Mouse (Mus musculus) neural tube, embryonic 11.5 days (tissue): ENCODE data around the gene Aifm1. TPM values are rescaled to one million over a fixed set of nuclear protein-coding genes. Genes with fewer than 3 reads are reported as not detected.

Source experiments
- ATAC-seq: fragments of 200-750 bp; cut with Nextera tagmentation; 2 replicates; pipeline ENCODE4 v1.8.0; 2017; ENCODE audit warnings: moderate number of reproducible peaks, mild to moderate bottlenecking, moderate TSS enrichment, moderate library complexity; ENCODE audit not compliant: insufficient read depth, low FRiP score, low TSS enrichment
- DNase-seq: peaks from one replicate; pipeline ENCODE4 v3.0.0-alpha.2; 2015; ENCODE audit warnings: low spot score
- H3K27ac ChIP-seq: fragments of 300-500 bp; sonication (generic); 2 replicates; pipeline ENCODE4 v1.5.1; 2014; ENCODE audit warnings: low read depth, mild to moderate bottlenecking, low read length
- H3K27me3 ChIP-seq: fragments of 300-500 bp; sonication (generic); 2 replicates; pipeline ENCODE4 v1.6.1; 2014; ENCODE audit warnings: mild to moderate bottlenecking, low read length, mixed read lengths; ENCODE audit not compliant: control insufficient read depth, insufficient read depth
- H3K36me3 ChIP-seq: fragments of 300-500 bp; sonication (generic); 2 replicates; pipeline ENCODE4 v1.6.1; 2014; ENCODE audit warnings: mild to moderate bottlenecking, low read length, moderate library complexity, mixed read lengths; ENCODE audit not compliant: control insufficient read depth, insufficient read depth
- H3K4me1 ChIP-seq: fragments of 300-500 bp; sonication (generic); 2 replicates; pipeline ENCODE4 v1.6.1; 2014; ENCODE audit warnings: low read length, mixed read lengths; ENCODE audit not compliant: control insufficient read depth, insufficient read depth
- H3K4me2 ChIP-seq: fragments of 300-500 bp; sonication (generic); 2 replicates; pipeline ENCODE4 v1.6.1; 2014; ENCODE audit warnings: low read depth, mild to moderate bottlenecking, moderate library complexity
- H3K4me3 ChIP-seq: fragments of 300-500 bp; sonication (generic); 2 replicates; pipeline ENCODE4 v1.5.1; 2014; ENCODE audit warnings: low read depth, low read length
- H3K9ac ChIP-seq: fragments of 300-500 bp; sonication (generic); 2 replicates; pipeline ENCODE4 v1.6.1; 2014; ENCODE audit warnings: mild to moderate bottlenecking, low read length
- H3K9me3 ChIP-seq: fragments of 300-500 bp; sonication (generic); 2 replicates; pipeline ENCODE4 v1.6.1; 2016; ENCODE audit warnings: low read length; ENCODE audit not compliant: control insufficient read depth
- WGBS: fragments of 180-500 bp; shearing (Covaris S2); extraction: QIAGEN DNeasy Blood & Tissue Kit; methylation state at CpG from one replicate; pipeline ENCODE4 v1.1.7; 2014; 5-methylcytosine and 5-hydroxymethylcytosine counted together
- polyA plus RNA-seq: library from polyadenylated mRNA; unstranded; fragments of >200 nt; fragmentation: Nextera tagmentation; extraction: Ambion mirVana; gene quantifications from 2 replicates; pipeline ENCODE4 v1.2.1, GENCODE M21; 2014

Gene Aifm1
- polyA plus RNA-seq, 1 experiment from 2014 or later: 72.3 TPM

- H3K36me3 ChIP-seq: no peaks in the 10 kb centered on the region
- 14% methylated on average over 40 of the region's 91 CpGs for WGBS
- no peak overlapping the region for H3K9ac ChIP-seq
Measured at GRCm38 (mm10) chrX:48453736-48454494, 59.4 kb downstream of the Aifm1 start.

DNA sequence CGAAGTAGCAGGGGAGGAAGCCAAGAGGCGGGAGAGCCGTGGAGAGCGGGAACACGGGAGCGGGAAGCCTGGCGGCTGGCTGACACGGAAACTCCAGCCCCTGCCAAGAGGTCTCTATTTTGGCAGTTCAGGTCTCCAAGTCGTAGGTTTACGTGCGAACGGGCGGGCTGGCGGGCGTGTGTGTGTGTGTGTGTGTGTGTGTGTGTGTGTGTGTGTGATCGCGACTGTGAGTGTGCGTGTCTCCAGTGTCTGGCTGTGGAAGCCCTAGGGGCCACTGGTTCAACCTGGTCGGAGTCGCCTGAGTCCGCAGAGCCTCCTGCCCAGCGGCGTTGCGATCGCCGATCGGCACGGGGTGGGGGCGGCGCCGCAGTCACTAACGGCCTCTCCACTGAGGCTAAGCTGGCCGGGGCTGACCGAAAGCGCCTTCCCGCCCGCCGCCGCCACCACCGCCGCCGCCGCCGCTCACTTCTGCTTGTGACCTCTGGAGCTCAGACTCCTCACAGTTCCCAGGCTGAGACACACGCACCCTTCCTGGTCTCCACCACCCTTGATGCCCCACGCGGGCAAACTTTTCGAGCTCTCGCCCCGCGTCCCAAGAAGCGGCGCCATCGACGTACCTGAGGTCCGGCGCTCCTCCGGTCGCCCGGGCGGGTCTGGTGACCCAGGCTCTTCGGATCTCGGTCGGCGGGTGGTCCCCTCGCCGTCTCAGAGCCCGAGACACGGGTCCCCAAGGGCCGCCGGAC, 60.3 kb downstream of the Aifm1 start:
- DNase-seq (peak; percentile 25), ATAC-seq (no peak)
- Histone ChIP-seq H3K27ac (no peak overlapping the region), H3K9ac (no peak overlapping the region), H3K4me2 (peak overlapping the region; percentile 36), H3K27me3 (peaks cover 16% of the 10 kb centered on the region), H3K36me3 (no peaks in the 10 kb centered on the region), H3K4me3 (peak overlapping the region; percentile 33), H3K9me3 (no peaks in the 10 kb centered on the region), H3K4me1 (no peaks in the 10 kb centered on the region)
- 24% methylated on average over 44 of the region's 71 CpGs for WGBS

More at GRCm38 (mm10) chrX:48453736-48454494, 59.4 kb downstream of the Aifm1 start:
- Histone ChIP-seq H3K4me3 (peak overlapping the region; percentile 33), H3K27me3 (peaks cover 16% of the 10 kb centered on the region), H3K4me2 (peak overlapping the region; percentile 36), H3K4me1 (no peaks in the 10 kb centered on the region), H3K9me3 (no peaks in the 10 kb centered on the region), H3K27ac (no peak overlapping the region)
- 0 out of 2 replicates have a peak, but pooled peaks have one; percentile 53 for ATAC-seq
- DNase-seq: peak; percentile 39

- Histone ChIP-seq H3K4me1 (no peaks in the 10 kb centered on the region), H3K27ac (no peak overlapping the region), H3K36me3 (no peaks in the 10 kb centered on the region), H3K27me3 (peaks cover 16% of the 10 kb centered on the region), H3K4me2 (peak overlapping the region; percentile 36; the same call in 1 of the 2 replicates), H3K9me3 (no peaks in the 10 kb centered on the region), H3K9ac (no peak overlapping the region), H3K4me3 (no peak overlapping the region; the same call in 1 of the 2 replicates)
- DNase-seq: no peak
- 34% methylated on average over 9 of the region's 9 CpGs for WGBS
- ATAC-seq: no peak
Measured at GRCm38 (mm10) chrX:48452231-48452890, 61.0 kb downstream of the Aifm1 start.

DNA sequence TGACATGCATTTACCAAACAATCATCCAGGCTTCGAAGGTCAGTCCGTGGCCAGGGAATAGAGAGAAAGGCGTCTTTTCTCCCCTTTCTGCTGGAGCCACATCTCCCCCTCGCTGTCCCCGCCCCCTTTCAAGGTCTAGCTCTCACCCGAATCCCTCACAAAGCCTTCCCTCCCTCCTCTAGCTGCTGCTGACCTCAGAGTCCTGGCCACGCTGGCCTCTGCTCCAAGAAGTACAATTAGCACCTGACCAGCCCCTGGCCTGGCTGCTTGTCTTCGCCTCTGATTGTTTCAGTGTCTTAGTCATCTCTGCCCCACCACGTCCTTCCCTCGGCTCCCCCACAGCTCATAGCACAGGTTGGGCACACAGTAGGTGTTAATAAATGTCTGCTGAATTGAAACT, 63.7 kb downstream of the Aifm1 start:
- DNase-seq: no peak
- H3K4me3 ChIP-seq: no peak overlapping the region
- H3K27me3 ChIP-seq: peaks cover 16% of the 10 kb centered on the region
- H3K4me2 ChIP-seq: no peak overlapping the region
- H3K27ac ChIP-seq: no peak overlapping the region
- H3K36me3 ChIP-seq: no peaks in the 10 kb centered on the region
- H3K9ac ChIP-seq: no peak overlapping the region
- no peaks in the 10 kb centered on the region for H3K9me3 ChIP-seq
- 22% methylated on average over 9 of the region's 10 CpGs for WGBS
- ATAC-seq: no peak
- H3K4me1 ChIP-seq: no peaks in the 10 kb centered on the region

- Histone ChIP-seq H3K4me3 (no peak overlapping the region), H3K9ac (no peak overlapping the region), H3K36me3 (no peaks in the 10 kb centered on the region), H3K27ac (no peak overlapping the region), H3K4me2 (no peak overlapping the region), H3K9me3 (no peaks in the 10 kb centered on the region), H3K4me1 (no peaks in the 10 kb centered on the region), H3K27me3 (no peaks in the 10 kb centered on the region)
- ATAC-seq: no peak
- WGBS: 91% methylated on average over 4 of the region's 4 CpGs
- DNase-seq: no peak
Measured at GRCm38 (mm10) chrX:48444677-48445076, 68.7 kb downstream of the Aifm1 start.

- Histone ChIP-seq H3K9me3 (no peaks in the 10 kb centered on the region), H3K4me1 (no peaks in the 10 kb centered on the region), H3K9ac (no peak overlapping the region), H3K4me2 (no peak overlapping the region), H3K36me3 (no peaks in the 10 kb centered on the region), H3K4me3 (no peak overlapping the region), H3K27ac (no peak overlapping the region), H3K27me3 (no peaks in the 10 kb centered on the region)
- ATAC-seq (no peak), DNase-seq (no peak)
- WGBS: 86% methylated on average over 7 of the region's 7 CpGs
Measured at GRCm38 (mm10) chrX:48441954-48442353, 71.4 kb downstream of the Aifm1 start.

DNA sequence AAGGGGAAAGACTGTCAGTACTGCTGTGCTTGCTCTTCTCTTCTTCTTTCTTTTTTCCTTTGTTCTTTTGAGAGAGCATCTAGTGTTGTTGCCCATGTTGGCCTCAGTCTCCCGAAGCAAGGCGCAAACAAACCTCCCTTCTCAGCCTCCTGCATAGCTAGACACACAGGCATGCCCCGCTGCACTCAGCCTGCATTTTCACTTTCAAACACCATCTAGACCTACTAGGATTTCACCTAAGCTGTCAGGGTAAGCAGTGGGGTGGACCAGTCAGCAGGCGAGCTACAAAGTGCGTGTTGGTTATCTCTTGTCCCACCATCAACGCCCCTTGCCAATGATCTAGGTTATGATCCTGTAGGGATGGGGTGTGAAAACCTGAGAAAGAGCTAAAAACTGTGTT, 71.8 kb downstream of the Aifm1 start:
- Histone ChIP-seq H3K4me1 (no peaks in the 10 kb centered on the region), H3K36me3 (no peaks in the 10 kb centered on the region), H3K27me3 (no peaks in the 10 kb centered on the region), H3K9ac (no peak overlapping the region), H3K4me3 (no peak overlapping the region), H3K9me3 (no peaks in the 10 kb centered on the region), H3K4me2 (no peak overlapping the region), H3K27ac (no peak overlapping the region)
- WGBS: 92% methylated on average over 6 of the region's 6 CpGs
- no peak for ATAC-seq
- no peak for DNase-seq

GRCm38 (mm10) chrX:48439036-48439435, 74.3 kb downstream of the Aifm1 start:
- H3K4me2 ChIP-seq: no peak overlapping the region
- no peak overlapping the region for H3K27ac ChIP-seq
- no peaks in the 10 kb centered on the region for H3K36me3 ChIP-seq
- DNase-seq (no peak), ATAC-seq (no peak)
- 69% methylated on average over 4 of the region's 4 CpGs for WGBS
- no peaks in the 10 kb centered on the region for H3K9me3 ChIP-seq
- no peaks in the 10 kb centered on the region for H3K4me1 ChIP-seq
- no peaks in the 10 kb centered on the region for H3K27me3 ChIP-seq
- no peak overlapping the region for H3K4me3 ChIP-seq
- no peak overlapping the region for H3K9ac ChIP-seq
